Mouse (Mus musculus): ENCODE measurements at regions not wholly inside any gene's neighbourhood (a gene's known extent, or its start where the extent isn't known, plus 50 kb on each side); places are given as distances from the start of the nearest gene placed in this dataset.

- Histone ChIP-seq H3K4me2 (replicated peaks; ENCODE audit: low read depth) (no peak overlapping the region), H3K4me1 (replicated peaks; ENCODE audit: control insufficient read depth, insufficient read depth, low read length) (no peaks in the 10 kb centered on the region), H3K27me3 (replicated peaks; ENCODE audit: control insufficient read depth, insufficient read depth, low read length) (no peaks in the 10 kb centered on the region), H3K9ac (ENCODE audit: low read depth, low read length) (no peak overlapping the region), H3K36me3 (ENCODE audit: control insufficient read depth, insufficient read depth) (no peaks in the 10 kb centered on the region), H3K4me3 (ENCODE audit: low read depth, low read length) (no peak overlapping the region), H3K27ac (ENCODE audit: low read depth, low read length) (no peak overlapping the region), H3K9me3 (ENCODE audit: control insufficient read depth) (no peaks in the 10 kb centered on the region)
- no peak for ATAC-seq
- 69% methylated on average over 5 of the region's 5 CpGs for WGBS
- no peak for TF ChIP-seq CTCF (IDR thresholded peaks at IDR 0.05; ENCODE audit: low read depth)
Observed at GRCm38 (mm10) chr1:92745284-92745683, 86.2 kb upstream of the Gpc1 start.

- Histone ChIP-seq H3K9me3 (ENCODE audit: control insufficient read depth) (no peaks in the 10 kb centered on the region), H3K9ac (ENCODE audit: low read depth, low read length) (no peak overlapping the region), H3K4me3 (ENCODE audit: low read depth, low read length) (no peak overlapping the region), H3K27me3 (replicated peaks; ENCODE audit: control insufficient read depth, insufficient read depth, low read length) (no peaks in the 10 kb centered on the region), H3K36me3 (ENCODE audit: control insufficient read depth, insufficient read depth) (no peaks in the 10 kb centered on the region), H3K4me2 (replicated peaks; ENCODE audit: low read depth) (no peak overlapping the region), H3K4me1 (replicated peaks; ENCODE audit: control insufficient read depth, insufficient read depth, low read length) (no peaks in the 10 kb centered on the region), H3K27ac (ENCODE audit: low read depth, low read length) (no peak overlapping the region)
- TF ChIP-seq CTCF (IDR thresholded peaks at IDR 0.05; ENCODE audit: low read depth) = no peak
- no peak for ATAC-seq
- WGBS = 52% methylated on average over 9 of the region's 9 CpGs
Observed at GRCm38 (mm10) chr1:92744528-92745241, 86.8 kb upstream of the Gpc1 start.

- no peaks in the 10 kb centered on the region for H3K27me3 ChIP-seq (replicated peaks; ENCODE audit: control insufficient read depth, insufficient read depth, low read length)
- H3K4me2 ChIP-seq (replicated peaks; ENCODE audit: low read depth) = no peak overlapping the region
- H3K9me3 ChIP-seq (ENCODE audit: control insufficient read depth) = no peaks in the 10 kb centered on the region
- no peak overlapping the region for H3K27ac ChIP-seq (ENCODE audit: low read depth, low read length)
- no peaks in the 10 kb centered on the region for H3K4me1 ChIP-seq (replicated peaks; ENCODE audit: control insufficient read depth, insufficient read depth, low read length)
- WGBS = 50% methylated on average over 4 of the region's 4 CpGs
- no peaks in the 10 kb centered on the region for H3K36me3 ChIP-seq (ENCODE audit: control insufficient read depth, insufficient read depth)
- H3K4me3 ChIP-seq (ENCODE audit: low read depth, low read length) = no peak overlapping the region
- no peak for ATAC-seq
- no peak overlapping the region for H3K9ac ChIP-seq (ENCODE audit: low read depth, low read length)
- peak; percentile 43 for TF ChIP-seq CTCF (IDR thresholded peaks at IDR 0.05; ENCODE audit: low read depth)
Observed at GRCm38 (mm10) chr1:92742881-92743621, 88.4 kb upstream of the Gpc1 start.

GRCm38 (mm10) chr1:92742300-92742699 is 89.1 kb upstream of the Gpc1 start:
- Histone ChIP-seq H3K9me3 (ENCODE audit: control insufficient read depth) (no peaks in the 10 kb centered on the region), H3K27me3 (replicated peaks; ENCODE audit: control insufficient read depth, insufficient read depth, low read length) (no peaks in the 10 kb centered on the region), H3K9ac (ENCODE audit: low read depth, low read length) (no peak overlapping the region), H3K4me1 (replicated peaks; ENCODE audit: control insufficient read depth, insufficient read depth, low read length) (no peaks in the 10 kb centered on the region), H3K4me2 (replicated peaks; ENCODE audit: low read depth) (no peak overlapping the region), H3K27ac (ENCODE audit: low read depth, low read length) (no peak overlapping the region), H3K4me3 (ENCODE audit: low read depth, low read length) (no peak overlapping the region), H3K36me3 (ENCODE audit: control insufficient read depth, insufficient read depth) (no peaks in the 10 kb centered on the region)
- no peak for TF ChIP-seq CTCF (IDR thresholded peaks at IDR 0.05; ENCODE audit: low read depth)
- ATAC-seq = no peak
- 78% methylated on average over 6 of the region's 6 CpGs for WGBS

GRCm38 (mm10) chr1:92741047-92741446 is 90.4 kb upstream of the Gpc1 start:
- Histone ChIP-seq H3K27ac (ENCODE audit: low read depth, low read length) (no peak overlapping the region), H3K27me3 (replicated peaks; ENCODE audit: control insufficient read depth, insufficient read depth, low read length) (no peaks in the 10 kb centered on the region), H3K9ac (ENCODE audit: low read depth, low read length) (no peak overlapping the region), H3K36me3 (ENCODE audit: control insufficient read depth, insufficient read depth) (no peaks in the 10 kb centered on the region), H3K9me3 (ENCODE audit: control insufficient read depth) (no peaks in the 10 kb centered on the region), H3K4me1 (replicated peaks; ENCODE audit: control insufficient read depth, insufficient read depth, low read length) (no peaks in the 10 kb centered on the region), H3K4me2 (replicated peaks; ENCODE audit: low read depth) (no peak overlapping the region), H3K4me3 (ENCODE audit: low read depth, low read length) (no peak overlapping the region)
- no peak for ATAC-seq
- no peak for TF ChIP-seq CTCF (IDR thresholded peaks at IDR 0.05; ENCODE audit: low read depth)
- WGBS = 66% methylated on average over 5 of the region's 5 CpGs

- Histone ChIP-seq H3K36me3 (ENCODE audit: control insufficient read depth, insufficient read depth) (no peaks in the 10 kb centered on the region), H3K9me3 (ENCODE audit: control insufficient read depth) (no peaks in the 10 kb centered on the region), H3K27me3 (replicated peaks; ENCODE audit: control insufficient read depth, insufficient read depth, low read length) (no peaks in the 10 kb centered on the region), H3K4me1 (replicated peaks; ENCODE audit: control insufficient read depth, insufficient read depth, low read length) (no peaks in the 10 kb centered on the region), H3K4me3 (ENCODE audit: low read depth, low read length) (no peak overlapping the region), H3K4me2 (replicated peaks; ENCODE audit: low read depth) (no peak overlapping the region), H3K9ac (ENCODE audit: low read depth, low read length) (no peak overlapping the region), H3K27ac (ENCODE audit: low read depth, low read length) (no peak overlapping the region)
- TF ChIP-seq CTCF (IDR thresholded peaks at IDR 0.05; ENCODE audit: low read depth) = no peak
- WGBS = 44% methylated on average over 11 of the region's 11 CpGs
- ATAC-seq = no peak
Observed at GRCm38 (mm10) chr1:92737600-92738197, 89.1 kb upstream of the Otos start.
